Comparison of ENCODE assay signal across 17 mouse cellular contexts in genomic region chr4:123093869-123094268, GRCm38 (mm10). TPM values are rescaled to one million over a fixed set of nuclear protein-coding genes. Genes with fewer than 3 reads are reported as not detected.
DNase-seq lines count a peak whose midpoint lies in the region; ATAC-seq and TF ChIP-seq lines count a peak whose summit lies in the region.
"Had no signal": no experiment of that assay in that cellular context is flagged by ENCODE, and none has a peak within 500 bp of the region (broad histone marks: within the 10 kb centered on the region; RNA-seq: fewer than 3 reads in every experiment).

No protein-coding gene starts in this region.

- DNase-seq in heart, adult 11 months, result peak; percentile 40
- no peak for DNase-seq in heart, adult 2 months
- DNase-seq in lung, embryonic 14.5 days, result no peak
- DNase-seq in lung, postnatal 36 days, result no peak
- no peak for DNase-seq in gastrocnemius, adult 8-10 months (ENCODE audit: low spot score in 2 of 2)
- DNase-seq: cerebellum, postnatal 10 days; forebrain, postnatal 0 days; layer of hippocampus, postnatal 36 days; left cerebral cortex, postnatal 4 days had no signal

- no peaks in the 10 kb centered on the region for H3K79me2 ChIP-seq in heart, adult 2 months (replicated peaks; ENCODE audit: control insufficient read depth, insufficient read depth, low read length)

- no peak overlapping the region for H3K9ac ChIP-seq in heart, adult 2 months (ENCODE audit: low read depth, low read length)
- H3K9ac ChIP-seq in lung, embryonic 14.5 days, result no peak overlapping the region
- no peak overlapping the region for H3K9ac ChIP-seq in intestine, embryonic 15.5 days
- H3K9ac ChIP-seq in stomach, embryonic 15.5 days, result no peak overlapping the region
- H3K9ac ChIP-seq in kidney, embryonic 16.5 days (replicated peaks; ENCODE audit: low read length), result no peak overlapping the region
- H3K9ac ChIP-seq: forebrain, postnatal 0 days had no signal

- no peaks in the 10 kb centered on the region for H3K4me1 ChIP-seq in heart, adult 2 months (ENCODE audit: control insufficient read depth, insufficient read depth, low read length)
- no peaks in the 10 kb centered on the region for H3K4me1 ChIP-seq in lung, embryonic 14.5 days (ENCODE audit: insufficient read depth)
- H3K4me1 ChIP-seq in intestine, embryonic 15.5 days (replicated peaks), result peaks cover 4% of the 10 kb centered on the region; the same call in 1 of the 2 replicates
- H3K4me1 ChIP-seq in stomach, embryonic 15.5 days, result 0 out of 2 replicates have a peak, but pooled peaks cover 3% of the 10 kb centered on the region
- no peaks in the 10 kb centered on the region for H3K4me1 ChIP-seq in kidney, embryonic 16.5 days (ENCODE audit: insufficient read depth, low read length)

- TF ChIP-seq POLR2A in heart, adult 2 months (IDR thresholded peaks at IDR 0.05; ENCODE audit: insufficient read depth, low read depth, low read length), result no peak

- no peak for TF ChIP-seq EP300 in heart, adult 2 months (IDR thresholded peaks at IDR 0.05; ENCODE audit: insufficient read depth, low read depth, low read length)

- H3K27me3 ChIP-seq in heart, adult 2 months (ENCODE audit: control insufficient read depth, insufficient read depth, low read length), result 0 out of 2 replicates have a peak, but pooled peaks cover 2% of the 10 kb centered on the region
- no peaks in the 10 kb centered on the region for H3K27me3 ChIP-seq in lung, embryonic 14.5 days (ENCODE audit: insufficient read depth, low read length)
- no peaks in the 10 kb centered on the region for H3K27me3 ChIP-seq in intestine, embryonic 15.5 days (replicated peaks)
- H3K27me3 ChIP-seq in stomach, embryonic 15.5 days (replicated peaks), result no peaks in the 10 kb centered on the region
- H3K27me3 ChIP-seq in kidney, embryonic 16.5 days (ENCODE audit: insufficient read depth, low read length), result no peaks in the 10 kb centered on the region

- no peak for TF ChIP-seq CTCF in heart, adult 2 months (IDR thresholded peaks at IDR 0.05)
- TF ChIP-seq CTCF in lung, embryonic 14.5 days (IDR thresholded peaks at IDR 0.05; ENCODE audit: low read depth), result no peak

- no peaks in the 10 kb centered on the region for H3K9me3 ChIP-seq in lung, embryonic 14.5 days (ENCODE audit: low read depth, low read length)
- no peaks in the 10 kb centered on the region for H3K9me3 ChIP-seq in intestine, embryonic 15.5 days
- no peaks in the 10 kb centered on the region for H3K9me3 ChIP-seq in stomach, embryonic 15.5 days
- no peaks in the 10 kb centered on the region for H3K9me3 ChIP-seq in kidney, embryonic 16.5 days (ENCODE audit: low read length)

- WGBS in heart, adult 2 months, result 55% methylated on average over 8 of the region's 9 CpGs
- 39% methylated on average over 9 of the region's 9 CpGs for WGBS in lung, embryonic 14.5 days
- WGBS in intestine, embryonic 15.5 days, result 41% methylated on average over 9 of the region's 9 CpGs
- WGBS in stomach, embryonic 15.5 days, result 49% methylated on average over 9 of the region's 9 CpGs
- WGBS in kidney, embryonic 16.5 days, result 60% methylated on average over 9 of the region's 9 CpGs

- intact Hi-C loops in heart, adult 2 months (cut with DNase I), result no loop called here

- no peak overlapping the region for H3K27ac ChIP-seq in heart, adult 2 months
- no peak overlapping the region for H3K27ac ChIP-seq in lung, embryonic 14.5 days (ENCODE audit: low read depth)
- no peak overlapping the region for H3K27ac ChIP-seq in intestine, embryonic 15.5 days
- H3K27ac ChIP-seq in stomach, embryonic 15.5 days, result peak overlapping the region; percentile 75; the same call in 1 of the 2 replicates
- no peak overlapping the region for H3K27ac ChIP-seq in kidney, embryonic 16.5 days (ENCODE audit: low read length)
- H3K27ac ChIP-seq: midbrain, embryonic 10.5 days had no signal

- peak overlapping the region; percentile 42; the same call in 1 of the 2 replicates for H3K4me2 ChIP-seq in lung, embryonic 14.5 days
- H3K4me2 ChIP-seq in intestine, embryonic 15.5 days (replicated peaks), result no peak overlapping the region
- peak overlapping the region; percentile 45; the same call in 1 of the 2 replicates for H3K4me2 ChIP-seq in stomach, embryonic 15.5 days
- H3K4me2 ChIP-seq in kidney, embryonic 16.5 days (replicated peaks; ENCODE audit: low read depth, low read length), result no peak overlapping the region

- ATAC-seq in lung, embryonic 14.5 days (ENCODE audit: insufficient read depth), result peak; percentile 57; the same call in 1 of the 2 replicates
- ATAC-seq in intestine, embryonic 15.5 days, result peak; percentile 47; the same call in 1 of the 2 replicates
- peak; percentile 6; the same call in 1 of the 2 replicates for ATAC-seq in stomach, embryonic 15.5 days (ENCODE audit: insufficient read depth, low FRiP score, low read depth)
- no peak for ATAC-seq in kidney, embryonic 16.5 days (ENCODE audit: low FRiP score, low TSS enrichment)
- ATAC-seq: forebrain, postnatal 0 days had no signal

- no peak overlapping the region for H3K4me3 ChIP-seq in heart, adult 2 months
- H3K4me3 ChIP-seq in lung, embryonic 14.5 days (ENCODE audit: low read depth, low read length), result no peak overlapping the region
- H3K4me3 ChIP-seq in intestine, embryonic 15.5 days (replicated peaks), result no peak overlapping the region
- H3K4me3 ChIP-seq in stomach, embryonic 15.5 days (replicated peaks), result no peak overlapping the region
- no peak overlapping the region for H3K4me3 ChIP-seq in kidney, embryonic 16.5 days (ENCODE audit: low read length)
- H3K4me3 ChIP-seq: midbrain, embryonic 10.5 days had no signal

- H3K36me3 ChIP-seq in heart, adult 2 months (ENCODE audit: control insufficient read depth, insufficient read depth, low read length), result no peaks in the 10 kb centered on the region
- no peaks in the 10 kb centered on the region for H3K36me3 ChIP-seq in lung, embryonic 14.5 days (ENCODE audit: insufficient read depth)
- no peaks in the 10 kb centered on the region for H3K36me3 ChIP-seq in intestine, embryonic 15.5 days
- no peaks in the 10 kb centered on the region for H3K36me3 ChIP-seq in stomach, embryonic 15.5 days
- no peaks in the 10 kb centered on the region for H3K36me3 ChIP-seq in kidney, embryonic 16.5 days (ENCODE audit: insufficient read depth, low read length)
- H3K36me3 ChIP-seq: midbrain, embryonic 10.5 days had no signal

RNA-seq across cellular contexts. Expression of gene Bmp8b, which starts 11.1 kb away (rescaled TPM):
- not detected for total RNA-seq in heart, adult 2 months (2021)
- polyA plus RNA-seq in heart, adult 2 months (2012; rRNA removed), result not detected in 2 replicates
- polyA plus RNA-seq in lung, embryonic 14.5 days (2014; fragmentation: Nextera tagmentation; extraction: Ambion mirVana), result 0.70 and 0.79 TPM in 2 replicates
- polyA plus RNA-seq in intestine, embryonic 15.5 days (2015; fragmentation: Nextera tagmentation; extraction: Ambion mirVana), result 0.27 and 0.44 TPM in 2 replicates
- 0.54 and 0.81 TPM in 2 replicates for polyA plus RNA-seq in stomach, embryonic 15.5 days (2015; fragmentation: Nextera tagmentation; extraction: Ambion mirVana)
- total RNA-seq in gastrocnemius, adult 8-10 months (2022), result not detected
- polyA plus RNA-seq in kidney, embryonic 16.5 days (2015; fragmentation: Nextera tagmentation; extraction: Ambion mirVana), result 0.17 and 0.26 TPM in 2 replicates
- total RNA-seq: gastrocnemius, adult 18-20 months; heart, adult 8-10 months; hematopoietic stem cell, adult 5-6 weeks had no signal

RNA-seq across cellular contexts. Expression of gene Oxct2b, which starts 22.2 kb away (rescaled TPM):
- total RNA-seq in heart, adult 2 months (2021), result not detected
- polyA plus RNA-seq in heart, adult 2 months (2012; rRNA removed), result 0.10 and 0.12 TPM in 2 replicates
- not detected in 2 replicates for polyA plus RNA-seq in lung, embryonic 14.5 days (2014; fragmentation: Nextera tagmentation; extraction: Ambion mirVana)
- polyA plus RNA-seq in intestine, embryonic 15.5 days (2015; fragmentation: Nextera tagmentation; extraction: Ambion mirVana), result 0.11 TPM in 1 of 2 replicates, not detected in the other
- 0.18 and 0.30 TPM in 2 replicates for polyA plus RNA-seq in stomach, embryonic 15.5 days (2015; fragmentation: Nextera tagmentation; extraction: Ambion mirVana)
- not detected for total RNA-seq in gastrocnemius, adult 8-10 months (2022)
- 0.12 TPM in 1 of 2 replicates, not detected in the other for polyA plus RNA-seq in kidney, embryonic 16.5 days (2015; fragmentation: Nextera tagmentation; extraction: Ambion mirVana)
- total RNA-seq: adrenal gland, adult 18-20 months; gastrocnemius, adult 18-20 months; heart, adult 8-10 months; hematopoietic stem cell, adult 5-6 weeks; layer of hippocampus, postnatal 36 days had no signal

RNA-seq across cellular contexts. Expression of gene Ppie, which starts 45.9 kb away (rescaled TPM):
- 10 to 100 TPM; 23.6 to 23.8 TPM for total RNA-seq in heart, adult 2 months (2021)
- polyA plus RNA-seq in heart, adult 2 months (2012; rRNA removed), result 14.4 and 18.7 TPM in 2 replicates
- polyA plus RNA-seq in lung, embryonic 14.5 days (2014; fragmentation: Nextera tagmentation; extraction: Ambion mirVana), result 109 and 110 TPM in 2 replicates
- 86.6 and 93.3 TPM in 2 replicates for polyA plus RNA-seq in intestine, embryonic 15.5 days (2015; fragmentation: Nextera tagmentation; extraction: Ambion mirVana)
- polyA plus RNA-seq in stomach, embryonic 15.5 days (2015; fragmentation: Nextera tagmentation; extraction: Ambion mirVana), result 89.9 and 95.1 TPM in 2 replicates
- 10 to 100 TPM; 18.7 to 23.7 (median 19.9) TPM for total RNA-seq in gastrocnemius, adult 8-10 months (2022)
- polyA plus RNA-seq in kidney, embryonic 16.5 days (2015; fragmentation: Nextera tagmentation; extraction: Ambion mirVana), result 112 TPM in 2 replicates

Comparison
In these comparisons a context has a peak if more than half of its experiments do, and no peak if none do; other contexts are left out.
1. H3K4me2 ChIP-seq: peak in lung, embryonic 14.5 days (single experiment) and stomach, embryonic 15.5 days (single experiment); none in intestine, embryonic 15.5 days (single experiment) and kidney, embryonic 16.5 days (single experiment).